Mouse (Mus musculus) brain, embryonic 14.5 days (tissue): ENCODE data around the gene Pih1d1.
"Not testable (repeated sequence)": the region's sequence is repeated elsewhere in the genome, so short reads cannot be mapped to it uniquely, and the experiment has no call there.

ENCODE experiments used
- CTCF ChIP-seq: fragments of 200-500 bp; IDR thresholded peaks from 2 replicates; pipeline ENCODE4 v1.5.1; 2012; ENCODE audit warnings: inconsistent platforms, mild to moderate bottlenecking, moderate library complexity, borderline replicate concordance; ENCODE audit not compliant: insufficient read depth, insufficient read length; ENCODE audit errors: extremely low read depth
- POLR2A ChIP-seq: fragments of 200-500 bp; IDR thresholded peaks from 2 replicates; pipeline ENCODE4 v1.6.1; 2012; ENCODE audit warnings: mild to moderate bottlenecking, inconsistent platforms, borderline replicate concordance; ENCODE audit not compliant: poor library complexity, insufficient read depth, insufficient read length, severe bottlenecking; ENCODE audit errors: extremely low read depth

GRCm38 (mm10) chr7:45110089-45110488 is 44.0 kb upstream of the Pih1d1 start:
- not testable (repeated sequence) for TF ChIP-seq CTCF, POLR2A
